Comparison of ENCODE assay signal across 8 mouse cellular contexts in genomic region chr14:35110928-35111327, GRCm38 (mm10).
DNase-seq lines count a peak whose midpoint lies in the region; ATAC-seq and TF ChIP-seq lines count a peak whose summit lies in the region.

No protein-coding gene starts in this region.

- TF ChIP-seq EP300 in heart, adult 2 months (IDR thresholded peaks at IDR 0.05; ENCODE audit: insufficient read depth, low read depth, low read length): no peak

- no peak overlapping the region for H3K27ac ChIP-seq in heart, adult 2 months
- no peak overlapping the region for H3K27ac ChIP-seq in heart, embryonic 11.5 days (ENCODE audit: low read depth, low read length)
- H3K27ac ChIP-seq in midbrain, postnatal 0 days (ENCODE audit: low read depth, low read length): no peak overlapping the region
- H3K27ac ChIP-seq in midbrain, embryonic 10.5 days (replicated peaks): no peak overlapping the region
- no peak overlapping the region for H3K27ac ChIP-seq in embryonic facial prominence, embryonic 10.5 days (replicated peaks)
- no peak overlapping the region for H3K27ac ChIP-seq in neural tube, embryonic 11.5 days (ENCODE audit: low read depth, low read length)

- no peak for ATAC-seq in heart, embryonic 11.5 days (replicated peaks; ENCODE audit: insufficient number of reproducible peaks, low FRiP score, low TSS enrichment)
- no peak for ATAC-seq in midbrain, postnatal 0 days (ENCODE audit: low FRiP score)
- ATAC-seq in neural tube, embryonic 11.5 days (ENCODE audit: insufficient read depth, low FRiP score, low TSS enrichment): no peak
- no peak for ATAC-seq in CD4-positive, CD25-positive, alpha-beta regulatory T cell, adult 4 months
- ATAC-seq in activated CD4-positive, CD25-positive, alpha-beta regulatory T cell, adult 4 months: no peak

- H3K79me2 ChIP-seq in heart, adult 2 months (replicated peaks; ENCODE audit: control insufficient read depth, insufficient read depth, low read length): no peaks in the 10 kb centered on the region

- no peaks in the 10 kb centered on the region for H3K36me3 ChIP-seq in heart, adult 2 months (ENCODE audit: control insufficient read depth, insufficient read depth, low read length)
- no peaks in the 10 kb centered on the region for H3K36me3 ChIP-seq in heart, embryonic 11.5 days (ENCODE audit: control insufficient read depth, insufficient read depth, low read length)
- no peaks in the 10 kb centered on the region for H3K36me3 ChIP-seq in midbrain, postnatal 0 days (ENCODE audit: insufficient read depth, low read length)
- H3K36me3 ChIP-seq in midbrain, embryonic 10.5 days: no peaks in the 10 kb centered on the region
- no peaks in the 10 kb centered on the region for H3K36me3 ChIP-seq in embryonic facial prominence, embryonic 10.5 days (replicated peaks)
- H3K36me3 ChIP-seq in neural tube, embryonic 11.5 days (ENCODE audit: control insufficient read depth, insufficient read depth, low read length): no peaks in the 10 kb centered on the region

- no peak for TF ChIP-seq POLR2A in heart, adult 2 months (IDR thresholded peaks at IDR 0.05; ENCODE audit: insufficient read depth, low read depth, low read length)

- TF ChIP-seq CTCF in heart, adult 2 months (IDR thresholded peaks at IDR 0.05): peak; percentile 60
- peak; percentile 56 for TF ChIP-seq CTCF in midbrain, postnatal 0 days (IDR thresholded peaks at IDR 0.05)

- no peaks in the 10 kb centered on the region for H3K9me3 ChIP-seq in heart, embryonic 11.5 days (replicated peaks; ENCODE audit: control insufficient read depth, low read length)
- no peaks in the 10 kb centered on the region for H3K9me3 ChIP-seq in midbrain, postnatal 0 days (ENCODE audit: low read length)
- H3K9me3 ChIP-seq in midbrain, embryonic 10.5 days (replicated peaks): no peaks in the 10 kb centered on the region
- H3K9me3 ChIP-seq in embryonic facial prominence, embryonic 10.5 days: no peaks in the 10 kb centered on the region
- no peaks in the 10 kb centered on the region for H3K9me3 ChIP-seq in neural tube, embryonic 11.5 days (ENCODE audit: control insufficient read depth, low read length)

- no peaks in the 10 kb centered on the region for H3K27me3 ChIP-seq in heart, adult 2 months (ENCODE audit: control insufficient read depth, insufficient read depth, low read length)
- H3K27me3 ChIP-seq in heart, embryonic 11.5 days (ENCODE audit: control insufficient read depth, insufficient read depth, low read length): no peaks in the 10 kb centered on the region
- no peaks in the 10 kb centered on the region for H3K27me3 ChIP-seq in midbrain, postnatal 0 days (ENCODE audit: insufficient read depth, low read length)
- no peaks in the 10 kb centered on the region for H3K27me3 ChIP-seq in midbrain, embryonic 10.5 days (ENCODE audit: low read depth, poor library complexity, severe bottlenecking)
- H3K27me3 ChIP-seq in embryonic facial prominence, embryonic 10.5 days (replicated peaks; ENCODE audit: low read depth, poor library complexity, severe bottlenecking): no peaks in the 10 kb centered on the region
- H3K27me3 ChIP-seq in neural tube, embryonic 11.5 days (ENCODE audit: control insufficient read depth, insufficient read depth, low read length): no peaks in the 10 kb centered on the region

- no peak overlapping the region for H3K9ac ChIP-seq in heart, adult 2 months (ENCODE audit: low read depth, low read length)
- H3K9ac ChIP-seq in heart, embryonic 11.5 days (ENCODE audit: low read depth, low read length): no peak overlapping the region
- H3K9ac ChIP-seq in midbrain, postnatal 0 days (replicated peaks; ENCODE audit: low read length, poor library complexity, severe bottlenecking): no peak overlapping the region
- no peak overlapping the region for H3K9ac ChIP-seq in neural tube, embryonic 11.5 days (ENCODE audit: low read length)

- 70% methylated on average over 1 of the region's 1 CpGs for WGBS in heart, adult 2 months
- WGBS in heart, embryonic 11.5 days (ENCODE audit: insufficient replicate concordance): 65% methylated on average over 1 of the region's 1 CpGs
- WGBS in midbrain, postnatal 0 days: 79% methylated on average over 1 of the region's 1 CpGs
- WGBS in midbrain, embryonic 10.5 days: 97% methylated on average over 1 of the region's 1 CpGs
- WGBS in embryonic facial prominence, embryonic 10.5 days: 64% methylated on average over 1 of the region's 1 CpGs
- WGBS in neural tube, embryonic 11.5 days: 90% methylated on average over 1 of the region's 1 CpGs

- H3K4me1 ChIP-seq in heart, adult 2 months (ENCODE audit: control insufficient read depth, insufficient read depth, low read length): no peaks in the 10 kb centered on the region
- H3K4me1 ChIP-seq in heart, embryonic 11.5 days (ENCODE audit: control insufficient read depth, insufficient read depth, low read length): peaks cover under 1% of the 10 kb centered on the region; the same call in 1 of the 2 replicates
- peaks cover 2% of the 10 kb centered on the region; the same call in 1 of the 2 replicates for H3K4me1 ChIP-seq in midbrain, postnatal 0 days (ENCODE audit: insufficient read depth, low read length)
- peaks cover 3% of the 10 kb centered on the region; the same call in 1 of the 2 replicates for H3K4me1 ChIP-seq in midbrain, embryonic 10.5 days
- peaks cover 7% of the 10 kb centered on the region; the same call in 1 of the 2 replicates for H3K4me1 ChIP-seq in embryonic facial prominence, embryonic 10.5 days
- no peaks in the 10 kb centered on the region for H3K4me1 ChIP-seq in neural tube, embryonic 11.5 days (ENCODE audit: control insufficient read depth, insufficient read depth, low read length)

- DNase-seq in heart, adult 2 months: no peak
- peak; percentile 51 for DNase-seq in midbrain, postnatal 0 days (ENCODE audit: low spot score)
- no peak for DNase-seq in midbrain, embryonic 10.5 days (ENCODE audit: low spot score)
- DNase-seq in embryonic facial prominence, embryonic 10.5 days (ENCODE audit: low spot score): peak; percentile 38
- DNase-seq in neural tube, embryonic 11.5 days (ENCODE audit: low spot score): peak; percentile 37

- intact Hi-C loops in heart, adult 2 months (cut with DNase I): loop anchor here (2.0 kb wide), 1 partner anchor 300 kb away; no protein-coding TSS in a partner anchor

- H3K4me3 ChIP-seq in heart, adult 2 months: no peak overlapping the region
- no peak overlapping the region for H3K4me3 ChIP-seq in heart, embryonic 11.5 days (ENCODE audit: low read depth, low read length)
- H3K4me3 ChIP-seq in midbrain, postnatal 0 days (ENCODE audit: low read depth, low read length): no peak overlapping the region
- H3K4me3 ChIP-seq in midbrain, embryonic 10.5 days: no peak overlapping the region
- H3K4me3 ChIP-seq in embryonic facial prominence, embryonic 10.5 days: no peak overlapping the region
- H3K4me3 ChIP-seq in neural tube, embryonic 11.5 days (ENCODE audit: low read depth, low read length): no peak overlapping the region

- H3K4me2 ChIP-seq in heart, embryonic 11.5 days: no peak overlapping the region
- H3K4me2 ChIP-seq in midbrain, postnatal 0 days (ENCODE audit: low read depth, low read length, poor library complexity, severe bottlenecking): no peak overlapping the region
- no peak overlapping the region for H3K4me2 ChIP-seq in neural tube, embryonic 11.5 days (ENCODE audit: low read depth)

Comparison
In these comparisons a context has a peak if more than half of its experiments do, and no peak if none do; other contexts are left out.
1. DNase-seq: peak in midbrain, postnatal 0 days (single experiment), embryonic facial prominence, embryonic 10.5 days (single experiment) and neural tube, embryonic 11.5 days (single experiment); none in heart, adult 2 months (0 of 2) and midbrain, embryonic 10.5 days (single experiment).